Mouse (Mus musculus): Measurements from ENCODE around the gene Prkar2a. TPM values are rescaled to one million over a fixed set of nuclear protein-coding genes. Genes with fewer than 3 reads are reported as not detected.
A peak's percentile ranks its signal among the peaks of the same experiment; 100 is the strongest.

Gene Prkar2a
- polyA plus RNA-seq, 1 experiment from 2014 or later, result 32.9 TPM

GRCm38 (mm10) chr9:108734626-108735025 lies 45.5 kb downstream of the Prkar2a start:
- Histone ChIP-seq H3K4me2 (no peak overlapping the region), H3K4me3 (replicated peaks) (no peak overlapping the region), H3K4me1 (no peaks in the 10 kb centered on the region), H3K27ac (no peak overlapping the region), H3K9me3 (no peaks in the 10 kb centered on the region), H3K27me3 (replicated peaks) (no peaks in the 10 kb centered on the region), H3K9ac (no peak overlapping the region), H3K36me3 (peaks cover 15% of the 10 kb centered on the region; the same call in 1 of the 2 replicates)
- no peak for ATAC-seq (ENCODE audit: insufficient read depth, low FRiP score, low read depth)

GRCm38 (mm10) chr9:108739239-108739638 lies 50.1 kb downstream of the Prkar2a start:
- Histone ChIP-seq H3K27me3 (replicated peaks) (no peaks in the 10 kb centered on the region), H3K4me3 (replicated peaks) (no peak overlapping the region), H3K9ac (no peak overlapping the region), H3K27ac (no peak overlapping the region), H3K4me2 (no peak overlapping the region), H3K36me3 (peaks cover 29% of the 10 kb centered on the region; the same call in 1 of the 2 replicates), H3K9me3 (no peaks in the 10 kb centered on the region), H3K4me1 (no peaks in the 10 kb centered on the region)
- 53% methylated on average over 3 of the region's 3 CpGs for WGBS
- ATAC-seq (ENCODE audit: insufficient read depth, low FRiP score, low read depth), result no peak

GRCm38 (mm10) chr9:108740062-108740461 lies 50.9 kb downstream of the Prkar2a start:
- Histone ChIP-seq H3K27me3 (replicated peaks) (no peaks in the 10 kb centered on the region), H3K27ac (no peak overlapping the region), H3K4me3 (replicated peaks) (no peak overlapping the region), H3K9me3 (no peaks in the 10 kb centered on the region), H3K36me3 (peaks cover 29% of the 10 kb centered on the region; the same call in 1 of the 2 replicates), H3K9ac (no peak overlapping the region), H3K4me2 (no peak overlapping the region), H3K4me1 (no peaks in the 10 kb centered on the region)
- 89% methylated on average over 1 of the region's 1 CpGs for WGBS
- ATAC-seq (ENCODE audit: insufficient read depth, low FRiP score, low read depth), result no peak

GRCm38 (mm10) chr9:108742048-108742447 lies 52.9 kb downstream of the Prkar2a start:
- no peak overlapping the region for H3K9ac ChIP-seq
- no peaks in the 10 kb centered on the region for H3K4me1 ChIP-seq
- no peak overlapping the region for H3K27ac ChIP-seq
- ATAC-seq (ENCODE audit: insufficient read depth, low FRiP score, low read depth), result no peak
- no peaks in the 10 kb centered on the region for H3K27me3 ChIP-seq (replicated peaks)
- H3K36me3 ChIP-seq, result peaks cover 42% of the 10 kb centered on the region
- no peak overlapping the region for H3K4me2 ChIP-seq
- no peaks in the 10 kb centered on the region for H3K9me3 ChIP-seq
- no peak overlapping the region for H3K4me3 ChIP-seq (replicated peaks)
- WGBS, result 86% methylated on average over 9 of the region's 9 CpGs

- 77% methylated on average over 14 of the region's 14 CpGs for WGBS
- H3K9ac ChIP-seq, result no peak overlapping the region
- no peak for ATAC-seq (ENCODE audit: insufficient read depth, low FRiP score, low read depth)
- no peaks in the 10 kb centered on the region for H3K9me3 ChIP-seq
- no peak overlapping the region for H3K27ac ChIP-seq
- H3K4me2 ChIP-seq, result no peak overlapping the region
- H3K27me3 ChIP-seq (replicated peaks), result no peaks in the 10 kb centered on the region
- no peak overlapping the region for H3K4me3 ChIP-seq (replicated peaks)
- H3K36me3 ChIP-seq, result peaks cover 38% of the 10 kb centered on the region
- no peaks in the 10 kb centered on the region for H3K4me1 ChIP-seq
These were observed 57.9 kb downstream of the Prkar2a start for GRCm38 (mm10) chr9:108746876-108747499.

- H3K27ac ChIP-seq, result no peak overlapping the region
- no peak overlapping the region for H3K4me3 ChIP-seq (replicated peaks)
- H3K36me3 ChIP-seq, result peaks cover 32% of the 10 kb centered on the region
- no peaks in the 10 kb centered on the region for H3K4me1 ChIP-seq
- H3K4me2 ChIP-seq, result no peak overlapping the region
- H3K9ac ChIP-seq, result no peak overlapping the region
- 84% methylated on average over 3 of the region's 3 CpGs for WGBS
- H3K27me3 ChIP-seq (replicated peaks), result no peaks in the 10 kb centered on the region
- ATAC-seq (ENCODE audit: insufficient read depth, low FRiP score, low read depth), result peak; percentile 39; the same call in 1 of the 2 replicates
- H3K9me3 ChIP-seq, result no peaks in the 10 kb centered on the region
These were observed 58.6 kb downstream of the Prkar2a start for GRCm38 (mm10) chr9:108747694-108748093.

GRCm38 (mm10) chr9:108748600-108749183 lies 59.6 kb downstream of the Prkar2a start:
- H3K27me3 ChIP-seq (replicated peaks), result no peaks in the 10 kb centered on the region
- peaks cover 27% of the 10 kb centered on the region for H3K36me3 ChIP-seq
- no peak overlapping the region for H3K27ac ChIP-seq
- 83% methylated on average over 11 of the region's 11 CpGs for WGBS
- no peak overlapping the region for H3K9ac ChIP-seq
- no peak overlapping the region for H3K4me2 ChIP-seq
- no peaks in the 10 kb centered on the region for H3K9me3 ChIP-seq
- no peak for ATAC-seq (ENCODE audit: insufficient read depth, low FRiP score, low read depth)
- H3K4me1 ChIP-seq, result no peaks in the 10 kb centered on the region
- no peak overlapping the region for H3K4me3 ChIP-seq (replicated peaks)

GRCm38 (mm10) chr9:108750616-108751015 lies 61.5 kb downstream of the Prkar2a start:
- H3K36me3 ChIP-seq, result peaks cover 12% of the 10 kb centered on the region
- no peaks in the 10 kb centered on the region for H3K9me3 ChIP-seq
- 81% methylated on average over 11 of the region's 11 CpGs for WGBS
- no peaks in the 10 kb centered on the region for H3K27me3 ChIP-seq (replicated peaks)
- no peak for ATAC-seq (ENCODE audit: insufficient read depth, low FRiP score, low read depth)
- no peak overlapping the region for H3K4me2 ChIP-seq
- H3K9ac ChIP-seq, result no peak overlapping the region
- no peaks in the 10 kb centered on the region for H3K4me1 ChIP-seq
- no peak overlapping the region for H3K4me3 ChIP-seq (replicated peaks)
- H3K27ac ChIP-seq, result no peak overlapping the region

- Histone ChIP-seq H3K9ac (no peak overlapping the region), H3K36me3 (no peaks in the 10 kb centered on the region), H3K4me1 (no peaks in the 10 kb centered on the region), H3K9me3 (no peaks in the 10 kb centered on the region), H3K4me2 (no peak overlapping the region), H3K4me3 (replicated peaks) (no peak overlapping the region), H3K27me3 (replicated peaks) (no peaks in the 10 kb centered on the region), H3K27ac (no peak overlapping the region)
- no peak for ATAC-seq (ENCODE audit: insufficient read depth, low FRiP score, low read depth)
- WGBS, result 84% methylated on average over 11 of the region's 11 CpGs
These were observed 63.2 kb downstream of the Prkar2a start for GRCm38 (mm10) chr9:108752142-108752920.

- H3K36me3 ChIP-seq, result no peaks in the 10 kb centered on the region
- no peak overlapping the region for H3K27ac ChIP-seq
- H3K4me2 ChIP-seq, result no peak overlapping the region
- ATAC-seq (ENCODE audit: insufficient read depth, low FRiP score, low read depth), result no peak
- 71% methylated on average over 9 of the region's 9 CpGs for WGBS
- H3K9ac ChIP-seq, result no peak overlapping the region
- no peaks in the 10 kb centered on the region for H3K4me1 ChIP-seq
- H3K4me3 ChIP-seq (replicated peaks), result no peak overlapping the region
- no peaks in the 10 kb centered on the region for H3K27me3 ChIP-seq (replicated peaks)
- no peaks in the 10 kb centered on the region for H3K9me3 ChIP-seq
These were observed 64.2 kb downstream of the Prkar2a start for GRCm38 (mm10) chr9:108753326-108753725.

GRCm38 (mm10) chr9:108753976-108754375 lies 64.9 kb downstream of the Prkar2a start:
- Histone ChIP-seq H3K9ac (no peak overlapping the region), H3K27ac (no peak overlapping the region), H3K4me1 (no peaks in the 10 kb centered on the region), H3K9me3 (no peaks in the 10 kb centered on the region), H3K27me3 (replicated peaks) (no peaks in the 10 kb centered on the region), H3K36me3 (no peaks in the 10 kb centered on the region), H3K4me3 (replicated peaks) (no peak overlapping the region), H3K4me2 (no peak overlapping the region)
- WGBS, result 80% methylated on average over 3 of the region's 3 CpGs
- no peak for ATAC-seq (ENCODE audit: insufficient read depth, low FRiP score, low read depth)

GRCm38 (mm10) chr9:108754423-108754822 lies 65.3 kb downstream of the Prkar2a start:
- no peak overlapping the region for H3K9ac ChIP-seq
- H3K4me1 ChIP-seq, result no peaks in the 10 kb centered on the region
- no peak overlapping the region for H3K4me2 ChIP-seq
- H3K27ac ChIP-seq, result no peak overlapping the region
- no peak for ATAC-seq (ENCODE audit: insufficient read depth, low FRiP score, low read depth)
- no peak overlapping the region for H3K4me3 ChIP-seq (replicated peaks)
- no peaks in the 10 kb centered on the region for H3K36me3 ChIP-seq
- 89% methylated on average over 5 of the region's 5 CpGs for WGBS
- no peaks in the 10 kb centered on the region for H3K9me3 ChIP-seq
- no peaks in the 10 kb centered on the region for H3K27me3 ChIP-seq (replicated peaks)

Measured in stomach, embryonic 15.5 days (tissue).